Mouse (Mus musculus): Measurements from ENCODE around the gene Rfx8.

GRCm38 (mm10) chr1:39666751-39667252 lies 54.0 kb downstream of the Rfx8 start:
- no peak for TF ChIP-seq CTCF (IDR thresholded peaks at IDR 0.05; ENCODE audit: insufficient read depth, low read length)
- TF ChIP-seq POLR2A (IDR thresholded peaks at IDR 0.05; ENCODE audit: borderline replicate concordance, extremely low read depth, low read depth, low read length), result no peak
